Comparison of ENCODE assay signal across 25 mouse cellular contexts in the genomic region with DNA sequence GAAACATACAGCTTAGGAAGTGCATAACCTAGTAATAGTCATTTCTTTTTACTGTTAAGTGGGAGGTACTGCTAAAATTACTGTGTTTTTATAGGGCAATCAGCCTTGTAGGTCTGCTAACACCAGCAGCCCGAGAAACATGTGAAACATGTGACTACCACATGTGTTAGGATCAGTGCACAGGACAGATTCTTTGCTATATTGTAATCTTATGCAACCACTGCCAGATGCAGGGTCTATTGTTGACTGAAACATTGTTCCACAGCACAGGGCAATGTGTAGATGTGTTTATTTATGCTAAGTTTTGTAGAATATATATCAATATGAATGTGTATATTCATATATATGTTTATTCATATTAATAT.
DNase-seq lines count a peak whose midpoint lies in the region; ATAC-seq and TF ChIP-seq lines count a peak whose summit lies in the region.
"Had no signal": no experiment of that assay in that cellular context is flagged by ENCODE, and none has a peak within 500 bp of the region (broad histone marks: within the 10 kb centered on the region; RNA-seq: fewer than 3 reads in every experiment).

No protein-coding gene starts in this region.

- H3K27ac ChIP-seq in embryonic facial prominence, embryonic 14.5 days (replicated peaks; ENCODE audit: low read depth, low read length), result no peak overlapping the region
- no peak overlapping the region for H3K27ac ChIP-seq in embryonic facial prominence, embryonic 10.5 days (replicated peaks)
- H3K27ac ChIP-seq in lung, embryonic 14.5 days (ENCODE audit: low read depth), result peak overlapping the region; percentile 67; the same call in 1 of the 2 replicates
- 0 out of 2 replicates have a peak overlapping the region, but pooled peaks have one; percentile 42 for H3K27ac ChIP-seq in limb, embryonic 12.5 days
- no peak overlapping the region for H3K27ac ChIP-seq in liver, embryonic 11.5 days (ENCODE audit: low read depth, low read length)
- H3K27ac ChIP-seq: embryonic facial prominence, embryonic 15.5 days; forebrain, embryonic 10.5 days; heart, embryonic 10.5 days; hindbrain, embryonic 13.5 days; hindbrain, postnatal 0 days had no signal

- no peak for TF ChIP-seq CTCF in lung, embryonic 14.5 days (IDR thresholded peaks at IDR 0.05; ENCODE audit: low read depth)

- peak; percentile 29 for DNase-seq in embryonic facial prominence, embryonic 14.5 days (ENCODE audit: low spot score)
- DNase-seq in embryonic facial prominence, embryonic 10.5 days (ENCODE audit: low spot score), result no peak
- peak; percentile 52 for DNase-seq in lung, embryonic 14.5 days
- no peak for DNase-seq in lung, postnatal 4 days
- peak; percentile 56 for DNase-seq in forelimb bud, embryonic 11.5 days (ENCODE audit: low read depth, low spot score)
- DNase-seq in liver, embryonic 11.5 days (ENCODE audit: low spot score), result no peak
- DNase-seq in gastrocnemius, postnatal 25 days, result no peak
- DNase-seq: adrenal gland, postnatal 14 days; cerebellum, adult 11-12 months; cerebellum, adult 9-11 months; cerebellum, postnatal 36 days; heart, adult 18-20 months; heart, postnatal 10 days; heart, postnatal 4 days had no signal

- 14% methylated on average over 1 of the region's 1 CpGs for WGBS in embryonic facial prominence, embryonic 14.5 days
- WGBS in embryonic facial prominence, embryonic 10.5 days, result 62% methylated on average over 1 of the region's 1 CpGs
- 34% methylated on average over 1 of the region's 1 CpGs for WGBS in lung, embryonic 14.5 days
- WGBS in limb, embryonic 12.5 days, result 23% methylated on average over 1 of the region's 1 CpGs
- 54% methylated on average over 1 of the region's 1 CpGs for WGBS in liver, embryonic 11.5 days

- ATAC-seq in embryonic facial prominence, embryonic 14.5 days (ENCODE audit: low read depth), result 0 out of 2 replicates have a peak, but pooled peaks have one; percentile 18
- peak; percentile 67 for ATAC-seq in lung, embryonic 14.5 days (ENCODE audit: insufficient read depth)
- ATAC-seq in limb, embryonic 12.5 days (ENCODE audit: insufficient number of reproducible peaks, insufficient read depth, low FRiP score, low TSS enrichment, low read depth), result peak; percentile 82
- no peak for ATAC-seq in liver, embryonic 11.5 days (replicated peaks; ENCODE audit: low FRiP score)
- ATAC-seq: activated CD4-positive, CD25-positive, alpha-beta regulatory T cell, adult 4 months; forebrain, embryonic 14.5 days; hindbrain, postnatal 0 days; Patski had no signal

- no peak overlapping the region for H3K4me2 ChIP-seq in embryonic facial prominence, embryonic 14.5 days (ENCODE audit: low read depth, low read length)
- no peak overlapping the region for H3K4me2 ChIP-seq in lung, embryonic 14.5 days
- no peak overlapping the region for H3K4me2 ChIP-seq in limb, embryonic 12.5 days
- H3K4me2 ChIP-seq in liver, embryonic 11.5 days, result no peak overlapping the region
- H3K4me2 ChIP-seq: embryonic facial prominence, embryonic 15.5 days; hindbrain, embryonic 13.5 days had no signal

- no peaks in the 10 kb centered on the region for H3K9me3 ChIP-seq in embryonic facial prominence, embryonic 14.5 days (ENCODE audit: control insufficient read depth, low read length)
- H3K9me3 ChIP-seq in embryonic facial prominence, embryonic 10.5 days, result no peaks in the 10 kb centered on the region
- H3K9me3 ChIP-seq in lung, embryonic 14.5 days (ENCODE audit: low read depth, low read length), result no peaks in the 10 kb centered on the region
- no peaks in the 10 kb centered on the region for H3K9me3 ChIP-seq in limb, embryonic 12.5 days
- H3K9me3 ChIP-seq in liver, embryonic 11.5 days (ENCODE audit: control insufficient read depth, low read length), result no peaks in the 10 kb centered on the region
- H3K9me3 ChIP-seq: embryonic facial prominence, embryonic 15.5 days; forebrain, embryonic 10.5 days; heart, embryonic 10.5 days; hindbrain, embryonic 13.5 days had no signal

- H3K27me3 ChIP-seq in embryonic facial prominence, embryonic 14.5 days (replicated peaks; ENCODE audit: control insufficient read depth, insufficient read depth, low read length), result no peaks in the 10 kb centered on the region
- no peaks in the 10 kb centered on the region for H3K27me3 ChIP-seq in embryonic facial prominence, embryonic 10.5 days (replicated peaks; ENCODE audit: low read depth, poor library complexity, severe bottlenecking)
- H3K27me3 ChIP-seq in lung, embryonic 14.5 days (ENCODE audit: insufficient read depth, low read length), result no peaks in the 10 kb centered on the region
- no peaks in the 10 kb centered on the region for H3K27me3 ChIP-seq in limb, embryonic 12.5 days
- H3K27me3 ChIP-seq in liver, embryonic 11.5 days (replicated peaks; ENCODE audit: control insufficient read depth, insufficient read depth, low read length), result no peaks in the 10 kb centered on the region
- H3K27me3 ChIP-seq: CH12.LX; embryonic facial prominence, embryonic 15.5 days; hindbrain, embryonic 13.5 days; Patski had no signal

- H3K9ac ChIP-seq in embryonic facial prominence, embryonic 14.5 days (ENCODE audit: low read depth, low read length), result no peak overlapping the region
- no peak overlapping the region for H3K9ac ChIP-seq in lung, embryonic 14.5 days
- no peak overlapping the region for H3K9ac ChIP-seq in limb, embryonic 12.5 days (replicated peaks)
- H3K9ac ChIP-seq in liver, embryonic 11.5 days (ENCODE audit: low read depth, low read length), result no peak overlapping the region
- H3K9ac ChIP-seq: embryonic facial prominence, embryonic 15.5 days; hindbrain, embryonic 13.5 days had no signal

- no peaks in the 10 kb centered on the region for H3K36me3 ChIP-seq in embryonic facial prominence, embryonic 14.5 days (ENCODE audit: control insufficient read depth, insufficient read depth, low read length)
- no peaks in the 10 kb centered on the region for H3K36me3 ChIP-seq in embryonic facial prominence, embryonic 10.5 days (replicated peaks)
- no peaks in the 10 kb centered on the region for H3K36me3 ChIP-seq in lung, embryonic 14.5 days (ENCODE audit: insufficient read depth)
- no peaks in the 10 kb centered on the region for H3K36me3 ChIP-seq in limb, embryonic 12.5 days
- no peaks in the 10 kb centered on the region for H3K36me3 ChIP-seq in liver, embryonic 11.5 days (ENCODE audit: control insufficient read depth, insufficient read depth, low read length)
- H3K36me3 ChIP-seq: embryonic facial prominence, embryonic 15.5 days; forebrain, embryonic 10.5 days; heart, embryonic 10.5 days; hindbrain, embryonic 13.5 days had no signal

- H3K4me3 ChIP-seq in embryonic facial prominence, embryonic 14.5 days (ENCODE audit: low read depth, low read length), result no peak overlapping the region
- no peak overlapping the region for H3K4me3 ChIP-seq in embryonic facial prominence, embryonic 10.5 days
- no peak overlapping the region for H3K4me3 ChIP-seq in lung, embryonic 14.5 days (ENCODE audit: low read depth, low read length)
- H3K4me3 ChIP-seq in limb, embryonic 12.5 days (replicated peaks), result no peak overlapping the region
- H3K4me3 ChIP-seq in liver, embryonic 11.5 days (ENCODE audit: low read depth, low read length), result no peak overlapping the region
- H3K4me3 ChIP-seq: embryonic facial prominence, embryonic 15.5 days; erythroblast, embryonic 14.5 days; forebrain, embryonic 10.5 days; heart, embryonic 10.5 days; hindbrain, embryonic 13.5 days had no signal

- no peaks in the 10 kb centered on the region for H3K4me1 ChIP-seq in embryonic facial prominence, embryonic 14.5 days (ENCODE audit: control insufficient read depth, insufficient read depth, low read length)
- H3K4me1 ChIP-seq in embryonic facial prominence, embryonic 10.5 days, result no peaks in the 10 kb centered on the region
- no peaks in the 10 kb centered on the region for H3K4me1 ChIP-seq in lung, embryonic 14.5 days (ENCODE audit: insufficient read depth)
- H3K4me1 ChIP-seq in limb, embryonic 12.5 days (replicated peaks), result peaks cover 16% of the 10 kb centered on the region
- no peaks in the 10 kb centered on the region for H3K4me1 ChIP-seq in liver, embryonic 11.5 days (replicated peaks; ENCODE audit: control insufficient read depth, insufficient read depth, low read length)
- H3K4me1 ChIP-seq: forebrain, embryonic 10.5 days; heart, embryonic 10.5 days; hindbrain, embryonic 13.5 days had no signal

Comparison
In these comparisons a context has a peak if more than half of its experiments do, and no peak if none do; other contexts are left out.
1. DNase-seq: peak in embryonic facial prominence, embryonic 14.5 days (single experiment), lung, embryonic 14.5 days (single experiment) and forelimb bud, embryonic 11.5 days (single experiment); none in embryonic facial prominence, embryonic 10.5 days (single experiment), lung, postnatal 4 days (0 of 2), liver, embryonic 11.5 days (single experiment) and gastrocnemius, postnatal 25 days (single experiment).
2. H3K27ac ChIP-seq: peak in lung, embryonic 14.5 days (single experiment) and limb, embryonic 12.5 days (single experiment); none in embryonic facial prominence, embryonic 14.5 days (single experiment), embryonic facial prominence, embryonic 10.5 days (single experiment) and liver, embryonic 11.5 days (single experiment).